Mouse (Mus musculus) embryonic stem cell, embryonic (primary cell): ENCODE results near the gene AL607142.1.

Experiments
- CTCF ChIA-PET, 4 experiments: fragments of 300-600 bp in 2 of 4; fragments of 350-600 bp in 2 of 4; sonication (Branson Sonifier 250); formaldehyde crosslinking; loops; one replicate each; lab custom pipeline; 2022; ENCODE audit warnings: inconsistent platforms in 2 of 4; lab: Charles Lee
- POLR2A ChIA-PET, 4 experiments: fragments of 300-600 bp in 2 of 4; fragments of 350-600 bp in 2 of 4; sonication (Branson Sonifier 250); formaldehyde crosslinking; loops; one replicate each; lab custom pipeline; 2022; ENCODE audit warnings: antibody characterized with exemption in 4 of 4, inconsistent platforms in 1 of 4; lab: Charles Lee

The AL607142.1 gene

GRCm38 (mm10) chr4:120071842-120072507, 7.2 kb downstream of the AL607142.1 start:
- CTCF ChIA-PET: no interaction called here
- POLR2A ChIA-PET: interaction anchor here in 1 of 4 experiments (1.1 kb wide), 1 partner anchor 15 kb away, joined by 3 read pairs; no protein-coding TSS in a partner anchor

- POLR2A ChIA-PET: no interaction called here
- CTCF ChIA-PET: interaction anchor here in 1 of 4 experiments (1.3 kb wide), 1 partner anchor 156 kb away, joined by 3 read pairs; no protein-coding TSS in a partner anchor
Observed at GRCm38 (mm10) chr4:120074061-120074460, 9.3 kb downstream of the AL607142.1 start.

- ChIA-PET POLR2A (no interaction called here), CTCF (interaction anchor here in 1 of 4 experiments (0.6 kb wide), 1 partner anchor 14 kb away, joined by 3 read pairs; no protein-coding TSS in a partner anchor)
Observed at GRCm38 (mm10) chr4:120077322-120077721, 12.5 kb downstream of the AL607142.1 start.

- ChIA-PET CTCF (no interaction called here), POLR2A (no interaction called here)
Observed at GRCm38 (mm10) chr4:120082527-120082926, 17.7 kb downstream of the AL607142.1 start.

- POLR2A ChIA-PET: interaction anchor here in 1 of 4 experiments (0.6 kb wide), 1 partner anchor 24 kb away, joined by 3 read pairs; no protein-coding TSS in a partner anchor
- CTCF ChIA-PET: no interaction called here
Observed at GRCm38 (mm10) chr4:120083700-120084099, 18.9 kb downstream of the AL607142.1 start.

GRCm38 (mm10) chr4:120089536-120089935, 24.7 kb downstream of the AL607142.1 start:
- CTCF ChIA-PET: interaction anchor here in 1 of 4 experiments (1.0 to 1.7 kb wide), 2 partner anchors 15 to 31 kb away, joined by 3 to 5 read pairs; no protein-coding TSS in a partner anchor
- POLR2A ChIA-PET: no interaction called here

GRCm38 (mm10) chr4:120091997-120092783, 27.4 kb downstream of the AL607142.1 start:
- ChIA-PET CTCF (no interaction called here), POLR2A (interaction anchor here in 2 of 4 experiments (0.6 to 0.7 kb wide), 3 partner anchors 42 to 94 kb away, joined by 4 to 6 read pairs (median 4); no protein-coding TSS in a partner anchor)

GRCm38 (mm10) chr4:120096935-120097334, 32.1 kb downstream of the AL607142.1 start:
- ChIA-PET CTCF (interaction anchor here in 3 of 4 experiments (0.6 to 1.3 kb wide), 4 partner anchors 8 to 173 kb away, joined by 3 to 5 read pairs (median 3); no protein-coding TSS in a partner anchor), POLR2A (interaction anchor here in 1 of 4 experiments (1.4 kb wide), 1 partner anchor 18 kb away, joined by 4 read pairs; no protein-coding TSS in a partner anchor)

GRCm38 (mm10) chr4:120101186-120101585, 36.4 kb downstream of the AL607142.1 start:
- POLR2A ChIA-PET: no interaction called here
- CTCF ChIA-PET: interaction anchor here in 2 of 4 experiments (0.6 kb wide), 2 partner anchors 35 to 38 kb away, joined by 3 read pairs; no protein-coding TSS in a partner anchor

GRCm38 (mm10) chr4:120104599-120104998, 39.8 kb downstream of the AL607142.1 start:
- POLR2A ChIA-PET: interaction anchor here in 2 of 4 experiments (0.5 to 0.7 kb wide), 3 partner anchors 188 to 562 kb away, joined by 3 read pairs; partner anchors contain the start of gene Cited4 (in 1 of the 2)
- CTCF ChIA-PET: interaction anchor here (0.6 to 1.5 kb wide), 52 partner anchors 8 to 1818 kb away, joined by 3 to 32 read pairs (median 4); no protein-coding TSS in a partner anchor

- POLR2A ChIA-PET: no interaction called here
- CTCF ChIA-PET: interaction anchor here in 2 of 4 experiments (1.2 kb wide), 2 partner anchors 14 to 350 kb away, joined by 3 to 6 read pairs; no protein-coding TSS in a partner anchor
Observed at GRCm38 (mm10) chr4:120106362-120106761, 41.6 kb downstream of the AL607142.1 start.

- POLR2A ChIA-PET: no interaction called here
- CTCF ChIA-PET: interaction anchor here in 3 of 4 experiments (0.8 to 1.9 kb wide), 3 partner anchors 22 to 352 kb away, joined by 3 to 6 read pairs (median 4); no protein-coding TSS in a partner anchor
Observed at GRCm38 (mm10) chr4:120107787-120108186, 43.0 kb downstream of the AL607142.1 start.

GRCm38 (mm10) chr4:120115516-120115915, 50.7 kb downstream of the AL607142.1 start:
- ChIA-PET CTCF (interaction anchor here in 2 of 4 experiments (0.6 to 1.3 kb wide), 3 partner anchors 11 to 74 kb away, joined by 3 to 5 read pairs (median 3); no protein-coding TSS in a partner anchor), POLR2A (interaction anchor here in 2 of 4 experiments (0.7 to 1.3 kb wide), 2 partner anchors 19 to 230 kb away, joined by 3 to 4 read pairs; no protein-coding TSS in a partner anchor)

- CTCF ChIA-PET: interaction anchor here in 2 of 4 experiments (0.6 to 0.8 kb wide), 2 partner anchors 12 to 73 kb away, joined by 3 to 4 read pairs; no protein-coding TSS in a partner anchor
- POLR2A ChIA-PET: interaction anchor here in 1 of 4 experiments (0.5 kb wide), 1 partner anchor 633 kb away, joined by 7 read pairs; no protein-coding TSS in a partner anchor
Observed at GRCm38 (mm10) chr4:120116312-120116711, 51.5 kb downstream of the AL607142.1 start.

GRCm38 (mm10) chr4:120120276-120120675, 55.5 kb downstream of the AL607142.1 start:
- CTCF ChIA-PET: interaction anchor here in 3 of 4 experiments (0.5 to 1.6 kb wide), 5 partner anchors 14 to 225 kb away, joined by 3 to 4 read pairs (median 3); no protein-coding TSS in a partner anchor

GRCm38 (mm10) chr4:120124656-120125055, 59.9 kb downstream of the AL607142.1 start:
- ChIA-PET CTCF (no interaction called here), POLR2A (no interaction called here)

More at GRCm38 (mm10) chr4:120120276-120120675, 55.5 kb downstream of the AL607142.1 start:
- POLR2A ChIA-PET: no interaction called here

- CTCF ChIA-PET: interaction anchor here in 3 of 4 experiments (0.5 to 0.8 kb wide), 4 partner anchors 21 to 459 kb away, joined by 3 to 5 read pairs (median 3); no protein-coding TSS in a partner anchor
- POLR2A ChIA-PET: interaction anchor here in 2 of 4 experiments (0.5 to 0.7 kb wide), 2 partner anchors 152 to 168 kb away, joined by 5 to 7 read pairs; no protein-coding TSS in a partner anchor
Observed at GRCm38 (mm10) chr4:120126047-120126446, 61.3 kb downstream of the AL607142.1 start.

GRCm38 (mm10) chr4:120127333-120127732, 62.5 kb downstream of the AL607142.1 start:
- ChIA-PET POLR2A (interaction anchor here in 1 of 4 experiments (1.5 kb wide), 1 partner anchor 180 kb away, joined by 3 read pairs; no protein-coding TSS in a partner anchor), CTCF (interaction anchor here in 2 of 4 experiments (0.5 to 0.6 kb wide), 2 partner anchors 23 to 880 kb away, joined by 3 to 4 read pairs; no protein-coding TSS in a partner anchor)
